Mouse (Mus musculus): ENCODE measurements at regions not wholly inside any gene's neighbourhood (a gene's known extent, or its start where the extent isn't known, plus 50 kb on each side); places are given as distances from the start of the nearest gene placed in this dataset.
A peak's percentile ranks its signal among the peaks of the same experiment; 100 is the strongest.
"Not testable (repeated sequence)": the region's sequence is repeated elsewhere in the genome, so short reads cannot be mapped to it uniquely, and the experiment has no call there.

GRCm38 (mm10) chr14:58356824-58357223, 286.5 kb downstream of the Fgf9 start:
- DNase-seq: no peak

- no peak for DNase-seq
Measured at GRCm38 (mm10) chr14:58352986-58353385, 282.6 kb downstream of the Fgf9 start.

- DNase-seq: no peak
Measured at GRCm38 (mm10) chr14:58336148-58336547, 265.8 kb downstream of the Fgf9 start.

- DNase-seq: no peak
Measured at GRCm38 (mm10) chr14:58323164-58323563, 252.8 kb downstream of the Fgf9 start.

- peak in 1 of 2 experiments; percentile 3 for DNase-seq
Measured at GRCm38 (mm10) chr14:58322461-58322860, 252.1 kb downstream of the Fgf9 start.

GRCm38 (mm10) chr14:58321875-58322274, 251.5 kb downstream of the Fgf9 start:
- DNase-seq: no peak

- DNase-seq: peak in 1 of 2 experiments; percentile 18
Measured at GRCm38 (mm10) chr14:58321234-58321633, 250.9 kb downstream of the Fgf9 start.

DNA sequence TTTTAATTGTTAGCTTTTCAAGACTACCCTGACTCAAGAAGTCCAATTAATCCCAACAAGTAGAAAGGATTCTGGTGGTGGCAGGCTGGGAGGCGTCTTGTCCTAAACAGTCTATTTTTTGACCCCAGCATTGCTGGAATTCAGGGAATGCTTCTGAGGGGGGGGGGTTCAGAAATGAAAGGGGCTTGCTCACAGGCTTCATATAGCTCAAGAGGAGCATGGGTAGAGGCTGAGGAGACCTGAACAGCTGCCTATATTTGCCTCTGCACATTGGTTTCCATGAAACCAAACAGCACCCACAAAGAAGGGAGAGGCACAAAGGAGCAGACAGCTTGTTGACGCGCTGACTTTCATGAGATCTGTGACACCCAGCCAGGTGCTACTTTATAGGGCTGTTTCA, 247.3 kb downstream of the Fgf9 start:
- no peak for DNase-seq

DNA sequence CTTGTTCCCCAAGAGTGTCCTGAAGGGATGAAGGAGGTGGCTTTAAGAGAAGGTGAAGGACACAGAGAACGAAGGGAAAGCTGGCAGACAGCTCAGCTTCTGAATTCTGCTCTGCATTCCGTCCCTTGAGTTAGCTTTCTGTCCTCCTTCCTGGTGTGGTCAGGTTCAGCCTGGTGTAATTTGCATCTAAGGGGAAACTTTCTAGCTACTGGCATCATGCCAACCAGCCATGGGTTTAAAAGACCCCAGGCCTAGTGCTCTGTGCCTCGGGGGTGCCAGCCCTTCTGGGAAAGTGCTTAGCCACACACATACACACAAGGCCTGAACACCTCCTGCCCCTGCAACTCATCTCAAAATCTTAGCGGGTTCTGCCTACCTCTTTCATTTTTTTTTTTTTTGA, 246.9 kb downstream of the Fgf9 start:
- no peak for DNase-seq

DNA sequence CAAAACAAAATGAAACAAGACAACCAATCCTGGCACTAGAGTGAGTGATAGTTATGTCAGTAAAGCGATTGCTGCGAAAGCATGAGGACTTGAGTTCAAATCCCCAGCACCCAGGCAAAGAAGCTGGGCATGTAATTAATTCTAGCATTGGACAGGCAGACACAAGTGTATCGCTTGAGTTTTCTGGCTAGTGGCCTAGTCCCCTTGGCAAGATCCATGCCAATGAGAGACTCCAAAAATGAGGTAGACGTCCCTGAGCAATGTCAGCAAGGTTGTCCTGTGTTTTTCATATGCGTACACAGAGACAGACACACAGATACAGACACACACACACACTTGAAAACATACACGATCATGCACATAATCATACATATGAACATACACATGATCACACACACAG, 237.3 kb downstream of the Fgf9 start:
- no peak for DNase-seq

- DNase-seq: no peak
Measured at GRCm38 (mm10) chr14:58306832-58307521, 236.6 kb downstream of the Fgf9 start.

- no peak for DNase-seq
Measured at GRCm38 (mm10) chr14:58300411-58300887, 230.1 kb downstream of the Fgf9 start.

DNA sequence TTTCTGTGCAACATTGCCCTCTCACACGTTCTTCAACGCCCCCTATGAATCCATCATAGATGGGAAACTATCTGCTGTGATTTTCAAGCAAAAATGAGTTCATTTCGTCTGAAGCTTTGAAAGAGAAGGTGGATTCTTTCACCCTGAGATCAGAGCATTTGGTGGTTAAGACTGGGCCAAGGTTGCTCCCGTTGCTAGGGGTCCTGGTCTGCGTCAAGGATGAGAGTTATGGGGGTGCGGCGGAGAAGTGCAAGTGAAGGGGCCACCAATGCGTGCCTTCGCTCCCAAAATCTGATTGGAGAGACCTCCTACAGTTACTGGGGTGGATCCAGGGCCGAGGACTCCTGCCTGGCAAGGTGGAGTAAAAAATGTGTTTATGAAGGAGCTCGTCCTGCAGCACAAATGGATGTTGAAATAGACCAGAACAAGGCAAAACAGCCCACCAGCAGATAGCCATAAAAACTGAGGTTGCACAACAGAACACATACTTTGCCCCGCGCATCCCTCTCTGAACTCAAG, 215.7 kb downstream of the Fgf9 start:
- no peak for DNase-seq

DNA sequence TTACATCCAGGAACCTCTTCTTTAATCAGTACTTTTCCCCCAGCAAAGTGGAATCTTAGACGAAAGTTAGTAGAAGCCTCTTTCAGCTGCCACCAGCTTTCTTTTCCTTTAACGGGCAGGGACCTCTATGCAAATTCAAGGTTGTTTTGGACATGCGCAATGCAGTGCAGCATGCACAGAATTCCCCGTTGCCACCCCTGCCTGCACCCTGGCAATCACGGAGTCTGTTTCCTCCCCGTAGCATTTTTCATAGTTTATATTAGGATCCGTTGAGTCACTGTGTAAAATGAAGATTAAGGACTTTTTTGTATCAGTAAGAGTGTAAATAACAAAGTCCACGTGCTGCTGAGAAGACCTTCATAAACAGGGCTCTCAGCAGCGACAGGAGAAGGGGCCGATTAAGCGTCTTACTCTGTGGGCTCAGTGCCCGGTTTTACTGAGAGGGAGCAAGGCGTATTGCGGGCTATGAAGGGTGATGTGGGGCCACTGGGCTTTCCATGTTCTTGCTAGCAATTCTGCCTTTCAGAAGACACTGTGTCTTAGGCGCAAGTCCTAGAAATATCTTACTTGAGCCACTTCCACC, 212.5 kb downstream of the Fgf9 start:
- DNase-seq: peak; percentile 61 to 66

DNA sequence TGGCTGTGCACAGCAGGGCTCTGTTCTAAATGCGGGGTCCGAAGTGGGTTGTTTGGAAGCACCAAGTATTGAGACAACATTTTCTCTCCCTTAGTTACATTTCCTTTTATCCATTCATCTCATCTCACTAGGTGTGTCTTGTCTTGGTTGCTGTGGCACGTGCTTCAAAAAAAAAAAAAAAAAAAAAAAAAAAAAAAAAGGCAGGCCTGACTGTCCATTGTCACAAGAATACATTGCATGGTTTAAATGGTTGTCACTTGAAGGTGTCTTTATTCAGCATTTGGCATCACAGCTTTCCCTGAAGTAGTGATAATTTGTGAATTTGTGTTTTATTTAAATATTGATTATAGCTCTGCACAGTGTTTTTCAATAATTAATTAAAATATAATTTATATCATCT, 211.9 kb downstream of the Fgf9 start:
- DNase-seq: no peak

- not testable (repeated sequence) for DNase-seq
Measured at GRCm38 (mm10) chr14:58274440-58274839, 204.1 kb downstream of the Fgf9 start.

GRCm38 (mm10) chr14:58273693-58274419, 203.5 kb downstream of the Fgf9 start:
- DNase-seq: no peak

GRCm38 (mm10) chr14:58265373-58265772, 195.0 kb downstream of the Fgf9 start:
- DNase-seq: no peak

GRCm38 (mm10) chr14:58264401-58264800, 194.1 kb downstream of the Fgf9 start:
- no peak for DNase-seq

DNA sequence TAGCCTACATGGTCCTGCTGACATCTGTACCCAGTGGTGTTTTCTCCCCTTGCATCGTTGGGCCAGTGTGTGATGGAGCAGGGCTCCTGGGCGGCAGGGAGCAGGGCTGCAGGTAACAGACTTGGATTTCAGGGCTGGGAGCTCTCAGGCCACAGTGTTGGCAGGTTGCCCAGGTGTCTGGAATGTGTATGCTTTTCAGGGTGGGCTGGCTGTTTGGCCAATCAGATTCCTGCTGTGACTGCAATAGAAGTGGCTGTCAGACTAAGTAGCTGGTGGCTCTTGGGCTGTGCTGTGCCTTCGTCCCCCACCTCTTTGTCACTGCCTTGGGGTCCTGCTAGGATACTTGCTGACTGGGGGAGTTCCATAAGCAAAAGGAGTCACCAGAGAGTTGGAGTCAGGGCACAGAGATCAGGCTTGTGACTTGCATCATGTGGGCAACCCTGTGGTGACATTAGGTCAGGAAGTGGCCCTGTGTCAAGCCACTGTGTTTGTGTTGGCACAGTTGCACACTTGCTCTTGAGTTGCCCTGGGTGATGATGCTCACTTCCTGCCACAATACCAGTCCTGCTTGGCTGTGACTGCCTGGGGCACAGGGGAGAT, 183.1 kb downstream of the Fgf9 start:
- DNase-seq: peak; percentile 42 to 60

DNA sequence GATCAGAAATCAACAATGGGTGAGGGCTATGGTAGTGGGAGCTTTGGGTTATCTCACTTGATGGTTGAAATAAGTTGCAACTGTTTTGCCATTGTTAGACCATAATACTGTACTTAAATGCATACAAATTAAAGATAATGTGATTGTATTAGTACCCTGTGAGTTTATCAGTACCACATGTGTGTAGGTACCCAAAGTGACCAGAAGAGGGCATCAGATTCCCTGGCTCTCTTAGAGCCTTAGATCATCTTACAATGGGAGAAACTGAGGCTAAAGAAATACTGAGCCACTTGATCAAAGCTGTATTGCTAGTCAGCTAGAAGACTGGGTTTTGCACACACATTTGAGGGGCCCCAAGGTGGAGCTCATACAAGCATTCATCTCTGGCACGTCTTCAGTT, 155.5 kb downstream of the Fgf9 start:
- no peak for DNase-seq

DNA sequence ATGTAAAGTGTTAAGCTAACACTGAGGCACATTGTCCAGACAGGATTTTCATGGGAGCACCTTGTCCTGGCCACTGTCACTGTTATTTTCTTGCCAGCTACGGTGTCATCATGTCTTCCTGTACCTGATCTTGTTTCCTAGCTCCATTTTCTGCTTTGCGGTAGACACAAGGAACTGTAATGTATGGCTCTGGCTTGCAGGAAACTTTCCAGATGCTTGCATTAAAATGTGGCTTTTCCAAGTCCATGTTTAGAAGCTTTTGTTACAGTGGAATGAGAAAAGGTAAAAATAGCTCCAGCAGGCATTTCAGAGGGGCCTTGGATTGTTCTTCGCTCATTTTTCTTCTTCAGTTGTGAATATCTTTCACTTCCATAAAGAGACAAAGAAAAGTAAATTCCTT, 154.1 kb downstream of the Fgf9 start:
- no peak for DNase-seq

DNA sequence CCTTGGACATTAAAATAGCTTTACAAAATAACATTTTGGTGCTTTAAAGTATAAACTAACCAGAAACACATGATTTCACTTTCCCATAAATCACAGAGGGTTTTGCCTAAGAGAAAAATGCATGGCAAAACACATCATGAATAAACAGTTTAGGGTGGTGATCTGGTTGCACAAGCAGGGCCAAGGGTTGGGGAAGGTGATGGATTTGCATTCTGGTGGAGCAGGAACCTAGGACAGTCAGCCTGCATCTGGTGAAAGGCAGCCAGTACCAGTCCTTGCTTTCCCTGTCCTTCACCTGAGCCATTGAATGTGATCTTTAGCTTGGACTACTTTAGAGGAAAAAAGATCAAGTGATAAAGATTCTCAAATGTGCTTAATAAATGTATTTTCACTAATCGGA, 138.1 kb downstream of the Fgf9 start:
- no peak for DNase-seq

Data from adrenal gland, postnatal 36 days (tissue).